ENCODE assay signal across 33 mouse cellular contexts in the genomic region with DNA sequence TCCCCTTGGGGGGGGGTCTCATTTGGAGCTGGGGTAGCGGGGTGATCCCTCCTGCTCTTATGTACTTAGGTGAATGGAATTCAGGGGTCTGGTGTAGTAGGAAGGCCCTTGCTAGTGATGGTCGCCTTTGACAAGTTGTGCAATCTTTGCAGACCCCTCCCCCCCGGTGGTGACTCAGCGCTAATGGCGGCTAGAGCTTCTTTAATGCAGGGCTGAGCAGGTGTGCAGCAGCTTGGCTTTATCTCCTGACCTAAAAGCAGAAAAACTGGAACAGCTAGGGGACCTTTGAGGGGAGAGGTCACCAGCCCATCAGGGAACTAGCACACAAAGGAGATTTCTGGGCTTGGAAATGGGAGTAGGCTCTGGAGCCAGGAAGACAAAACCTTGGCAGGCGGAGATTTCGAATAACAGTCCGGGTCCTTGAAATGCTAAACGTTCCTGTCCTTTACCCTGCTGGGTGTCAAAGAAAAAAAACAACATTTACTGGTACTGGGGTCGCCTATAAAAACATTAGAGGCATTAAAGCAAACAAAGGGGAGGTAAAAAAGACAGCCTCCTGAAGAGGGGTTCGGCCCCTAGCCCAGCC. TPM values are rescaled to one million over a fixed set of nuclear protein-coding genes. Genes with fewer than 3 reads are reported as not detected.
A peak's percentile ranks its signal among the peaks of the same experiment; 100 is the strongest.
DNase-seq lines count a peak whose midpoint lies in the region; ATAC-seq lines count a peak whose summit lies in the region.
"Had no signal": no experiment of that assay in that cellular context is flagged by ENCODE, and none has a peak within 500 bp of the region (broad histone marks: within the 10 kb centered on the region; RNA-seq: fewer than 3 reads in every experiment).

No protein-coding gene starts in this region.

- H3K9me3 ChIP-seq in hindbrain, embryonic 10.5 days, result no peaks in the 10 kb centered on the region
- no peaks in the 10 kb centered on the region for H3K9me3 ChIP-seq in hindbrain, embryonic 16.5 days (ENCODE audit: control insufficient read depth, low read length)
- H3K9me3 ChIP-seq in embryonic facial prominence, embryonic 10.5 days, result no peaks in the 10 kb centered on the region
- H3K9me3 ChIP-seq: embryonic facial prominence, embryonic 15.5 days; forebrain, embryonic 13.5 days; heart, embryonic 10.5 days; heart, embryonic 15.5 days had no signal

- 0 out of 2 replicates have a peak overlapping the region, but pooled peaks have one; percentile 23 for H3K27ac ChIP-seq in hindbrain, embryonic 10.5 days
- H3K27ac ChIP-seq in hindbrain, embryonic 16.5 days (ENCODE audit: low read depth, low read length), result no peak overlapping the region
- H3K27ac ChIP-seq in embryonic facial prominence, embryonic 10.5 days (replicated peaks), result no peak overlapping the region; the same call in 1 of the 2 replicates
- H3K27ac ChIP-seq: embryonic facial prominence, embryonic 15.5 days; forebrain, embryonic 13.5 days; heart, embryonic 10.5 days; heart, embryonic 15.5 days; hindbrain, embryonic 14.5 days; liver, embryonic 14.5 days; macrophage had no signal

- H3K36me3 ChIP-seq in hindbrain, embryonic 10.5 days, result no peaks in the 10 kb centered on the region
- no peaks in the 10 kb centered on the region for H3K36me3 ChIP-seq in hindbrain, embryonic 16.5 days (ENCODE audit: control insufficient read depth, insufficient read depth, low read length)
- no peaks in the 10 kb centered on the region for H3K36me3 ChIP-seq in embryonic facial prominence, embryonic 10.5 days (replicated peaks)
- H3K36me3 ChIP-seq: embryonic facial prominence, embryonic 15.5 days; heart, embryonic 10.5 days; heart, embryonic 15.5 days had no signal

- DNase-seq in hindbrain, embryonic 10.5 days (ENCODE audit: low spot score), result peak; percentile 10
- DNase-seq in retina, embryonic 14.5 days (ENCODE audit: low spot score), result peak; percentile 13
- DNase-seq in retina, postnatal 1 day, result no peak
- DNase-seq in R1 (ENCODE audit: low read depth, low spot score), result peak; percentile 99
- DNase-seq in embryonic facial prominence, embryonic 10.5 days (ENCODE audit: low spot score), result peak; percentile 33
- no peak for DNase-seq in thymus, postnatal 36 days
- DNase-seq: adrenal gland, adult 8-10 months; cerebellum, adult 8-10 months; cerebellum, postnatal 25 days; gastrocnemius, postnatal 25 days; heart, adult 11 months; kidney, adult 9 months; kidney, postnatal 10 days; layer of hippocampus, adult 9-11 months; liver; lung, adult 2 months; lung, postnatal 10 days; midbrain, embryonic 14.5 days; thymus, postnatal 14 days had no signal

- no peak for ATAC-seq in hindbrain, embryonic 16.5 days
- ATAC-seq in CD4-positive, CD25-positive, alpha-beta regulatory T cell, adult 4 months, result no peak
- ATAC-seq: forebrain, embryonic 13.5 days; inflammation-experienced regulatory T-cells, adult 6 months; Patski had no signal

- H3K4me1 ChIP-seq in hindbrain, embryonic 10.5 days (replicated peaks), result peaks cover 29% of the 10 kb centered on the region
- H3K4me1 ChIP-seq in hindbrain, embryonic 16.5 days (ENCODE audit: control insufficient read depth, insufficient read depth, low read depth, low read length), result no peaks in the 10 kb centered on the region
- H3K4me1 ChIP-seq in embryonic facial prominence, embryonic 10.5 days, result peaks cover 28% of the 10 kb centered on the region
- H3K4me1 ChIP-seq: embryonic facial prominence, embryonic 15.5 days; forebrain, embryonic 13.5 days; heart, embryonic 15.5 days had no signal

- no peak overlapping the region for H3K4me3 ChIP-seq in hindbrain, embryonic 10.5 days
- H3K4me3 ChIP-seq in hindbrain, embryonic 16.5 days (ENCODE audit: low read length), result no peak overlapping the region
- H3K4me3 ChIP-seq in embryonic facial prominence, embryonic 10.5 days, result no peak overlapping the region
- H3K4me3 ChIP-seq: embryonic facial prominence, embryonic 15.5 days; forebrain, embryonic 13.5 days; heart, embryonic 10.5 days; heart, embryonic 15.5 days had no signal

- WGBS in hindbrain, embryonic 10.5 days, result 18% methylated on average over 11 of the region's 11 CpGs
- 21% methylated on average over 11 of the region's 11 CpGs for WGBS in hindbrain, embryonic 16.5 days
- 25% methylated on average over 11 of the region's 11 CpGs for WGBS in embryonic facial prominence, embryonic 10.5 days

- H3K9ac ChIP-seq in hindbrain, embryonic 16.5 days (ENCODE audit: low read depth, low read length), result no peak overlapping the region
- H3K9ac ChIP-seq: embryonic facial prominence, embryonic 15.5 days; forebrain, embryonic 13.5 days; heart, embryonic 15.5 days; hindbrain, embryonic 14.5 days; liver, embryonic 14.5 days had no signal

- H3K27me3 ChIP-seq in hindbrain, embryonic 10.5 days (ENCODE audit: insufficient read depth, poor library complexity, severe bottlenecking), result peaks cover 19% of the 10 kb centered on the region
- H3K27me3 ChIP-seq in hindbrain, embryonic 16.5 days (replicated peaks; ENCODE audit: control insufficient read depth, insufficient read depth, low read length), result no peaks in the 10 kb centered on the region
- peaks cover 47% of the 10 kb centered on the region for H3K27me3 ChIP-seq in embryonic facial prominence, embryonic 10.5 days (replicated peaks; ENCODE audit: low read depth, poor library complexity, severe bottlenecking)
- H3K27me3 ChIP-seq: embryonic facial prominence, embryonic 15.5 days had no signal

- no peak overlapping the region for H3K4me2 ChIP-seq in hindbrain, embryonic 16.5 days (ENCODE audit: low read length)
- H3K4me2 ChIP-seq: embryonic facial prominence, embryonic 15.5 days; forebrain, embryonic 13.5 days; heart, embryonic 15.5 days; hindbrain, embryonic 14.5 days had no signal

RNA-seq across cellular contexts. Expression of gene Tfap2c, which starts 32.9 kb away (rescaled TPM):
- 3.3 and 5.5 TPM in 2 replicates for polyA plus RNA-seq in hindbrain, embryonic 10.5 days (2016; fragmentation: Nextera tagmentation; extraction: Ambion mirVana)
- polyA plus RNA-seq in hindbrain, embryonic 16.5 days (2015; fragmentation: Nextera tagmentation; extraction: Ambion mirVana), result 0.11 and 0.80 TPM in 2 replicates
- polyA plus RNA-seq in embryonic facial prominence, embryonic 10.5 days (2016; fragmentation: Nextera tagmentation; extraction: Ambion mirVana), result 13.7 and 15.4 TPM in 2 replicates
- polyA plus RNA-seq in CD4-positive, CD25-positive, alpha-beta regulatory T cell, adult 4 months (2017; shearing (Covaris generic)), result under 1 TPM in 1 of 2 experiments, not detected in 1; 0.15 TPM
- polyA plus RNA-seq: inflammation-experienced regulatory T-cells, adult 6 months; liver, embryonic 14.5 days; macrophage had no signal

RNA-seq across cellular contexts. Expression of gene Fam209, which starts 44.2 kb away (rescaled TPM):
- polyA plus RNA-seq in hindbrain, embryonic 10.5 days (2016; fragmentation: Nextera tagmentation; extraction: Ambion mirVana), result 0.25 TPM in 1 of 2 replicates, not detected in the other
- polyA plus RNA-seq in hindbrain, embryonic 16.5 days (2015; fragmentation: Nextera tagmentation; extraction: Ambion mirVana), result 0.24 and 0.31 TPM in 2 replicates
- 0.30 and 0.38 TPM in 2 replicates for polyA plus RNA-seq in embryonic facial prominence, embryonic 10.5 days (2016; fragmentation: Nextera tagmentation; extraction: Ambion mirVana)
- polyA plus RNA-seq in CD4-positive, CD25-positive, alpha-beta regulatory T cell, adult 4 months (2017; shearing (Covaris generic)), result 1 to 10 TPM; 1.6 to 2.5 TPM
- polyA plus RNA-seq: heart, embryonic 10.5 days; heart, embryonic 15.5 days; limb, embryonic 11.5 days; neural tube, embryonic 11.5 days had no signal

RNA-seq across cellular contexts. Expression of gene Gcnt7, which starts 58.1 kb away (rescaled TPM):
- 1.6 and 1.8 TPM in 2 replicates for polyA plus RNA-seq in hindbrain, embryonic 10.5 days (2016; fragmentation: Nextera tagmentation; extraction: Ambion mirVana)
- polyA plus RNA-seq in hindbrain, embryonic 16.5 days (2015; fragmentation: Nextera tagmentation; extraction: Ambion mirVana), result 0.96 and 1.4 TPM in 2 replicates
- polyA plus RNA-seq in embryonic facial prominence, embryonic 10.5 days (2016; fragmentation: Nextera tagmentation; extraction: Ambion mirVana), result 1.6 and 2.2 TPM in 2 replicates
- polyA plus RNA-seq in CD4-positive, CD25-positive, alpha-beta regulatory T cell, adult 4 months (2017; shearing (Covaris generic)), result 1 to 10 TPM; 3.9 to 4.7 TPM
- polyA plus RNA-seq: frontal cortex, adult 2 months; lung, adult 2 months; macrophage had no signal

Comparison
In these comparisons a context has a peak if more than half of its experiments do, and no peak if none do; other contexts are left out.
1. DNase-seq: peak in hindbrain, embryonic 10.5 days (single experiment), retina, embryonic 14.5 days (single experiment), R1 (single experiment) and embryonic facial prominence, embryonic 10.5 days (single experiment); none in retina, postnatal 1 day (single experiment) and thymus, postnatal 36 days (0 of 2).